Mouse (Mus musculus) erythroblast, embryonic 14.5 days (primary cell): ENCODE results near the gene Rap1gap2.

Experiments
- GATA1 ChIP-seq: IDR thresholded peaks from 2 replicates; pipeline ENCODE4 v1.6.1; 2012; ENCODE audit warnings: low read length, inconsistent platforms, mixed read lengths
- TAL1 ChIP-seq: IDR thresholded peaks from 3 replicates; pipeline ENCODE4 v1.6.1; 2012; ENCODE audit warnings: low read length, inconsistent platforms, mixed read lengths

DNA sequence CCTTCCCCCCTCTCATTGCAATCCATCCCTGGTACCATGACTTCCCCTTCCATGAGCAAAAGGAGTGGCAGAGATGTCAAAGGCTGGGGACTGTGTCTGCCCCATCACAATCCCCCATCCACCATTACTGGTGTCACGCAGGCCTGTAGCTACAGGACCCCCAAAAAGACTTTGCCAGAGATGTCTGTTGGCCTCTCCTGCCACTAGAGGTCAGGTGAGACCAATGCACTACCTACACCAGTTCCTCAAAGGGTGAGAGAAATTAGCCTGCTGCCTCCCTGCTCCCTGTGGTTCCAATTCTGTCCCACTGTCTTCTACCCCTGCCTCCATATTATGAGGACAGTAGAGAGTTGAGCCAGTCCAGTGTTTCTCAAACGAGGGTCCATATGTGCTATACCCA lies 208.6 kb downstream of the Rap1gap2 start:
- TF ChIP-seq GATA1 (no peak), TAL1 (no peak)
